In genomic region chr16:21377605-21377968, GRCm38 (mm10) we compare ENCODE assay signal across 10 mouse cellular contexts. TPM values are rescaled to one million over a fixed set of nuclear protein-coding genes. Genes with fewer than 3 reads are reported as not detected.
DNase-seq lines count a peak whose midpoint lies in the region; ATAC-seq and TF ChIP-seq lines count a peak whose summit lies in the region.
"Had no signal": no experiment of that assay in that cellular context is flagged by ENCODE, and none has a peak within 500 bp of the region (broad histone marks: within the 10 kb centered on the region; RNA-seq: fewer than 3 reads in every experiment).

No protein-coding gene starts in this region.

- H3K27ac ChIP-seq in heart, embryonic 12.5 days (ENCODE audit: poor library complexity, severe bottlenecking), result peak overlapping the region; percentile 6; the same call in 1 of the 2 replicates
- H3K27ac ChIP-seq in lung, postnatal 0 days (ENCODE audit: low read length), result no peak overlapping the region
- H3K27ac ChIP-seq in intestine, embryonic 15.5 days, result peak overlapping the region; percentile 75
- H3K27ac ChIP-seq in stomach, embryonic 16.5 days (ENCODE audit: low read length), result peak overlapping the region; percentile 94
- H3K27ac ChIP-seq: liver, embryonic 13.5 days had no signal

- H3K4me1 ChIP-seq in heart, embryonic 12.5 days (replicated peaks), result peaks cover 28% of the 10 kb centered on the region
- no peaks in the 10 kb centered on the region for H3K4me1 ChIP-seq in lung, postnatal 0 days (ENCODE audit: insufficient read depth, low read depth, low read length)
- H3K4me1 ChIP-seq in intestine, embryonic 15.5 days (replicated peaks), result peaks cover 25% of the 10 kb centered on the region
- H3K4me1 ChIP-seq in stomach, embryonic 16.5 days (ENCODE audit: control insufficient read depth, insufficient read depth, low read length), result peaks cover 21% of the 10 kb centered on the region

- no peak overlapping the region for H3K4me2 ChIP-seq in heart, embryonic 12.5 days
- no peak overlapping the region for H3K4me2 ChIP-seq in lung, postnatal 0 days (replicated peaks; ENCODE audit: low read depth, low read length)
- H3K4me2 ChIP-seq in intestine, embryonic 15.5 days (replicated peaks), result no peak overlapping the region
- no peak overlapping the region for H3K4me2 ChIP-seq in stomach, embryonic 16.5 days (ENCODE audit: low read depth, low read length)
- H3K4me2 ChIP-seq: liver, embryonic 13.5 days had no signal

- H3K9ac ChIP-seq in heart, embryonic 12.5 days, result no peak overlapping the region
- no peak overlapping the region for H3K9ac ChIP-seq in lung, postnatal 0 days (replicated peaks; ENCODE audit: low read depth)
- no peak overlapping the region for H3K9ac ChIP-seq in intestine, embryonic 15.5 days
- H3K9ac ChIP-seq in stomach, embryonic 16.5 days (ENCODE audit: low read length), result peak overlapping the region; percentile 31; the same call in 1 of the 2 replicates
- H3K9ac ChIP-seq: liver, embryonic 13.5 days had no signal

- ATAC-seq in heart, embryonic 12.5 days (ENCODE audit: insufficient number of reproducible peaks, low FRiP score), result no peak
- ATAC-seq in lung, postnatal 0 days, result peak; percentile 51
- peak; percentile 50; the same call in 1 of the 2 replicates for ATAC-seq in intestine, embryonic 15.5 days
- peak; percentile 66 for ATAC-seq in stomach, embryonic 16.5 days (ENCODE audit: insufficient read depth, low FRiP score)

- 51% methylated on average over 4 of the region's 4 CpGs for WGBS in heart, embryonic 12.5 days
- 36% methylated on average over 4 of the region's 4 CpGs for WGBS in lung, postnatal 0 days
- 27% methylated on average over 4 of the region's 4 CpGs for WGBS in intestine, embryonic 15.5 days
- 19% methylated on average over 4 of the region's 4 CpGs for WGBS in stomach, embryonic 16.5 days

- H3K27me3 ChIP-seq in heart, embryonic 12.5 days (replicated peaks), result no peaks in the 10 kb centered on the region
- H3K27me3 ChIP-seq in lung, postnatal 0 days (replicated peaks; ENCODE audit: insufficient read depth, low read length), result no peaks in the 10 kb centered on the region
- H3K27me3 ChIP-seq in intestine, embryonic 15.5 days (replicated peaks), result no peaks in the 10 kb centered on the region
- no peaks in the 10 kb centered on the region for H3K27me3 ChIP-seq in stomach, embryonic 16.5 days (ENCODE audit: control insufficient read depth, insufficient read depth, low read length)

- H3K9me3 ChIP-seq in heart, embryonic 12.5 days (replicated peaks), result no peaks in the 10 kb centered on the region
- H3K9me3 ChIP-seq in lung, postnatal 0 days (ENCODE audit: low read length), result no peaks in the 10 kb centered on the region
- no peaks in the 10 kb centered on the region for H3K9me3 ChIP-seq in intestine, embryonic 15.5 days
- no peaks in the 10 kb centered on the region for H3K9me3 ChIP-seq in stomach, embryonic 16.5 days (replicated peaks; ENCODE audit: control insufficient read depth, low read length)
- H3K9me3 ChIP-seq: liver, embryonic 13.5 days had no signal

- no peak overlapping the region for H3K4me3 ChIP-seq in heart, embryonic 12.5 days
- no peak overlapping the region for H3K4me3 ChIP-seq in lung, postnatal 0 days (ENCODE audit: low read depth, low read length)
- no peak overlapping the region for H3K4me3 ChIP-seq in intestine, embryonic 15.5 days (replicated peaks)
- H3K4me3 ChIP-seq in stomach, embryonic 16.5 days (replicated peaks; ENCODE audit: low read length), result no peak overlapping the region
- H3K4me3 ChIP-seq: liver, embryonic 13.5 days had no signal

- no peak for TF ChIP-seq CTCF in lung, postnatal 0 days (IDR thresholded peaks at IDR 0.05)

- DNase-seq in heart, postnatal 25 days (ENCODE audit: low spot score), result no peak
- peak; percentile 40 for DNase-seq in lung, postnatal 0 days (ENCODE audit: low spot score)
- DNase-seq in lung, postnatal 10 days, result no peak
- no peak for DNase-seq in adrenal gland, postnatal 36 days
- no peak for DNase-seq in right cerebral cortex, postnatal 36 days (ENCODE audit: low spot score in 2 of 2)
- DNase-seq: cerebellum, adult 11-12 months; liver, embryonic 13.5 days had no signal

- no peak for TF ChIP-seq EP300 in lung, postnatal 0 days (IDR thresholded peaks at IDR 0.05)

- no peaks in the 10 kb centered on the region for H3K36me3 ChIP-seq in heart, embryonic 12.5 days
- H3K36me3 ChIP-seq in lung, postnatal 0 days (ENCODE audit: insufficient read depth, low read length), result no peaks in the 10 kb centered on the region
- H3K36me3 ChIP-seq in intestine, embryonic 15.5 days, result no peaks in the 10 kb centered on the region
- no peaks in the 10 kb centered on the region for H3K36me3 ChIP-seq in stomach, embryonic 16.5 days (ENCODE audit: control insufficient read depth, insufficient read depth, low read length)
- H3K36me3 ChIP-seq: liver, embryonic 13.5 days had no signal

- intact Hi-C loops in heart, postnatal 25 days (cut with DNase I), result no loop called here

RNA-seq across cellular contexts. Expression of gene Vps8, which starts 45.3 kb away (rescaled TPM):
- 28.1 and 29.2 TPM in 2 replicates for polyA plus RNA-seq in heart, embryonic 12.5 days (2016; fragmentation: Nextera tagmentation; extraction: Ambion mirVana)
- total RNA-seq in heart, postnatal 25 days (2021), result 10 to 100 TPM; 21.4 to 24.4 TPM
- 9.3 and 9.6 TPM in 2 replicates for polyA plus RNA-seq in lung, postnatal 0 days (2015; fragmentation: Nextera tagmentation; extraction: Ambion mirVana)
- polyA plus RNA-seq in intestine, embryonic 15.5 days (2015; fragmentation: Nextera tagmentation; extraction: Ambion mirVana), result 13.9 and 18.4 TPM in 2 replicates
- 20.1 and 25.9 TPM in 2 replicates for polyA plus RNA-seq in stomach, embryonic 16.5 days (2015; fragmentation: Nextera tagmentation; extraction: Ambion mirVana)
- total RNA-seq in adrenal gland, postnatal 36 days (2021), result 10 to 100 TPM; 23.6 to 24.4 TPM
